Mouse (Mus musculus): Measurements from ENCODE around the gene Tmem186. TPM values are rescaled to one million over a fixed set of nuclear protein-coding genes. Genes with fewer than 3 reads are reported as not detected.
A peak's percentile ranks its signal among the peaks of the same experiment; 100 is the strongest.

The Tmem186 gene
- polyA plus RNA-seq, 1 experiment from 2014 or later, result 19.9 TPM

- ATAC-seq (replicated peaks; ENCODE audit: low FRiP score), result no peak
- H3K9ac ChIP-seq (ENCODE audit: low read length), result no peak overlapping the region
- H3K36me3 ChIP-seq (ENCODE audit: control insufficient read depth, insufficient read depth, low read length), result peaks cover 3% of the 10 kb centered on the region; the same call in 1 of the 2 replicates
Observed at GRCm38 (mm10) chr16:8639466-8640191, 2.1 kb upstream of the Tmem186 start.

GRCm38 (mm10) chr16:8638131-8638530, 619 bp upstream of the Tmem186 start:
- DNase-seq (ENCODE audit: low spot score), result no peak
- no peaks in the 10 kb centered on the region; the same call in 1 of the 2 replicates for H3K36me3 ChIP-seq (ENCODE audit: control insufficient read depth, insufficient read depth, low read length)
- peak overlapping the region; percentile 71 for H3K27ac ChIP-seq (ENCODE audit: low read depth, low read length)
- H3K27me3 ChIP-seq (ENCODE audit: control insufficient read depth, insufficient read depth, low read length), result no peaks in the 10 kb centered on the region
- no peak for ATAC-seq (replicated peaks; ENCODE audit: low FRiP score)
- 51% methylated on average over 7 of the region's 7 CpGs for WGBS
- H3K9me3 ChIP-seq (ENCODE audit: control insufficient read depth, low read length), result no peaks in the 10 kb centered on the region
- H3K4me1 ChIP-seq (replicated peaks; ENCODE audit: control insufficient read depth, insufficient read depth, low read length), result peaks cover 11% of the 10 kb centered on the region; the same call in 1 of the 2 replicates
- H3K9ac ChIP-seq (ENCODE audit: low read length), result peak overlapping the region; percentile 88
- peak overlapping the region; percentile 65 for H3K4me3 ChIP-seq (ENCODE audit: low read depth, low read length)
- peak overlapping the region; percentile 77 for H3K4me2 ChIP-seq (ENCODE audit: low read depth, low read length, severe bottlenecking)

More at GRCm38 (mm10) chr16:8639466-8640191, 2.1 kb upstream of the Tmem186 start:
- WGBS, result 90% methylated on average over 11 of the region's 11 CpGs
- H3K27ac ChIP-seq (ENCODE audit: low read depth, low read length), result no peak overlapping the region
- peaks cover 11% of the 10 kb centered on the region; the same call in 1 of the 2 replicates for H3K4me1 ChIP-seq (replicated peaks; ENCODE audit: control insufficient read depth, insufficient read depth, low read length)
- H3K4me3 ChIP-seq (ENCODE audit: low read depth, low read length), result no peak overlapping the region
- H3K4me2 ChIP-seq (ENCODE audit: low read depth, low read length, severe bottlenecking), result no peak overlapping the region
- DNase-seq (ENCODE audit: low spot score), result no peak
- H3K9me3 ChIP-seq (ENCODE audit: control insufficient read depth, low read length), result no peaks in the 10 kb centered on the region
- H3K27me3 ChIP-seq (ENCODE audit: control insufficient read depth, insufficient read depth, low read length), result no peaks in the 10 kb centered on the region

- DNase-seq (ENCODE audit: low spot score), result peak; percentile 68
- Histone ChIP-seq H3K9me3 (ENCODE audit: control insufficient read depth, low read length) (no peaks in the 10 kb centered on the region), H3K27ac (ENCODE audit: low read depth, low read length) (peak overlapping the region; percentile 71; the same call in 1 of the 2 replicates), H3K36me3 (ENCODE audit: control insufficient read depth, insufficient read depth, low read length) (peaks cover 3% of the 10 kb centered on the region; the same call in 1 of the 2 replicates), H3K27me3 (ENCODE audit: control insufficient read depth, insufficient read depth, low read length) (no peaks in the 10 kb centered on the region), H3K9ac (ENCODE audit: low read length) (peak overlapping the region; percentile 88), H3K4me3 (ENCODE audit: low read depth, low read length) (peak overlapping the region; percentile 65), H3K4me2 (ENCODE audit: low read depth, low read length, severe bottlenecking) (peak overlapping the region; percentile 77), H3K4me1 (replicated peaks; ENCODE audit: control insufficient read depth, insufficient read depth, low read length) (peaks cover 11% of the 10 kb centered on the region; the same call in 1 of the 2 replicates)
- ATAC-seq (replicated peaks; ENCODE audit: low FRiP score), result peak; percentile 53; the same call in 1 of the 2 replicates
- under 1% methylated on average over 13 of the region's 13 CpGs for WGBS
Observed at GRCm38 (mm10) chr16:8636867-8637216, 670 bp downstream of the Tmem186 start.

- Histone ChIP-seq H3K36me3 (ENCODE audit: control insufficient read depth, insufficient read depth, low read length) (peaks cover 3% of the 10 kb centered on the region; the same call in 1 of the 2 replicates), H3K27me3 (ENCODE audit: control insufficient read depth, insufficient read depth, low read length) (no peaks in the 10 kb centered on the region)
- 90% methylated on average over 5 of the region's 5 CpGs for WGBS
Observed at GRCm38 (mm10) chr16:8631428-8631827, 6.1 kb downstream of the Tmem186 start.

GRCm38 (mm10) chr16:8630419-8630818, 7.1 kb downstream of the Tmem186 start:
- Histone ChIP-seq H3K27me3 (ENCODE audit: control insufficient read depth, insufficient read depth, low read length) (no peaks in the 10 kb centered on the region), H3K4me1 (replicated peaks; ENCODE audit: control insufficient read depth, insufficient read depth, low read length) (no peaks in the 10 kb centered on the region), H3K9me3 (ENCODE audit: control insufficient read depth, low read length) (no peaks in the 10 kb centered on the region), H3K4me2 (ENCODE audit: low read depth, low read length, severe bottlenecking) (no peak overlapping the region), H3K4me3 (ENCODE audit: low read depth, low read length) (no peak overlapping the region), H3K36me3 (ENCODE audit: control insufficient read depth, insufficient read depth, low read length) (peaks cover 3% of the 10 kb centered on the region; the same call in 1 of the 2 replicates), H3K9ac (ENCODE audit: low read length) (no peak overlapping the region), H3K27ac (ENCODE audit: low read depth, low read length) (no peak overlapping the region)
- WGBS, result 80% methylated on average over 2 of the region's 2 CpGs
- ATAC-seq (replicated peaks; ENCODE audit: low FRiP score), result no peak
- no peak for DNase-seq (ENCODE audit: low spot score)

More at GRCm38 (mm10) chr16:8631428-8631827, 6.1 kb downstream of the Tmem186 start:
- H3K4me2 ChIP-seq (ENCODE audit: low read depth, low read length, severe bottlenecking), result no peak overlapping the region
- no peak overlapping the region for H3K9ac ChIP-seq (ENCODE audit: low read length)
- no peaks in the 10 kb centered on the region for H3K9me3 ChIP-seq (ENCODE audit: control insufficient read depth, low read length)
- H3K27ac ChIP-seq (ENCODE audit: low read depth, low read length), result no peak overlapping the region
- no peak overlapping the region for H3K4me3 ChIP-seq (ENCODE audit: low read depth, low read length)
- no peak for DNase-seq (ENCODE audit: low spot score)
- no peak for ATAC-seq (replicated peaks; ENCODE audit: low FRiP score)
- peaks cover 6% of the 10 kb centered on the region; the same call in 1 of the 2 replicates for H3K4me1 ChIP-seq (replicated peaks; ENCODE audit: control insufficient read depth, insufficient read depth, low read length)

- no peak for DNase-seq (ENCODE audit: low spot score)
- 85% methylated on average over 16 of the region's 16 CpGs for WGBS
- Histone ChIP-seq H3K9me3 (ENCODE audit: control insufficient read depth, low read length) (no peaks in the 10 kb centered on the region), H3K36me3 (ENCODE audit: control insufficient read depth, insufficient read depth, low read length) (no peaks in the 10 kb centered on the region), H3K4me1 (replicated peaks; ENCODE audit: control insufficient read depth, insufficient read depth, low read length) (peaks cover 3% of the 10 kb centered on the region), H3K9ac (ENCODE audit: low read length) (no peak overlapping the region), H3K27me3 (ENCODE audit: control insufficient read depth, insufficient read depth, low read length) (no peaks in the 10 kb centered on the region), H3K27ac (ENCODE audit: low read depth, low read length) (no peak overlapping the region), H3K4me3 (ENCODE audit: low read depth, low read length) (no peak overlapping the region), H3K4me2 (ENCODE audit: low read depth, low read length, severe bottlenecking) (no peak overlapping the region)
- ATAC-seq (replicated peaks; ENCODE audit: low FRiP score), result no peak
Observed at GRCm38 (mm10) chr16:8620315-8621115, 17.0 kb downstream of the Tmem186 start.

GRCm38 (mm10) chr16:8619659-8620314, 17.7 kb downstream of the Tmem186 start:
- Histone ChIP-seq H3K27ac (ENCODE audit: low read depth, low read length) (no peak overlapping the region), H3K4me2 (ENCODE audit: low read depth, low read length, severe bottlenecking) (no peak overlapping the region), H3K9me3 (ENCODE audit: control insufficient read depth, low read length) (no peaks in the 10 kb centered on the region), H3K4me3 (ENCODE audit: low read depth, low read length) (no peak overlapping the region), H3K36me3 (ENCODE audit: control insufficient read depth, insufficient read depth, low read length) (no peaks in the 10 kb centered on the region), H3K9ac (ENCODE audit: low read length) (no peak overlapping the region), H3K27me3 (ENCODE audit: control insufficient read depth, insufficient read depth, low read length) (no peaks in the 10 kb centered on the region), H3K4me1 (replicated peaks; ENCODE audit: control insufficient read depth, insufficient read depth, low read length) (peaks cover 3% of the 10 kb centered on the region)
- 58% methylated on average over 10 of the region's 10 CpGs for WGBS
- DNase-seq (ENCODE audit: low spot score) (no peak), ATAC-seq (replicated peaks; ENCODE audit: low FRiP score) (no peak)

- H3K4me3 ChIP-seq (ENCODE audit: low read depth, low read length), result no peak overlapping the region
- H3K9ac ChIP-seq (ENCODE audit: low read length), result no peak overlapping the region
- no peak for DNase-seq (ENCODE audit: low spot score)
- no peak overlapping the region for H3K4me2 ChIP-seq (ENCODE audit: low read depth, low read length, severe bottlenecking)
- no peak for ATAC-seq (replicated peaks; ENCODE audit: low FRiP score)
- H3K27me3 ChIP-seq (ENCODE audit: control insufficient read depth, insufficient read depth, low read length), result no peaks in the 10 kb centered on the region
- no peaks in the 10 kb centered on the region for H3K4me1 ChIP-seq (replicated peaks; ENCODE audit: control insufficient read depth, insufficient read depth, low read length)
- no peak overlapping the region for H3K27ac ChIP-seq (ENCODE audit: low read depth, low read length)
- no peaks in the 10 kb centered on the region for H3K36me3 ChIP-seq (ENCODE audit: control insufficient read depth, insufficient read depth, low read length)
- H3K9me3 ChIP-seq (ENCODE audit: control insufficient read depth, low read length), result no peaks in the 10 kb centered on the region
- WGBS, result 82% methylated on average over 3 of the region's 3 CpGs
Observed at GRCm38 (mm10) chr16:8613447-8613846, 24.1 kb downstream of the Tmem186 start.
